Mouse (Mus musculus): Measurements from ENCODE around the gene Vstm2b.

The Vstm2b gene

DNA sequence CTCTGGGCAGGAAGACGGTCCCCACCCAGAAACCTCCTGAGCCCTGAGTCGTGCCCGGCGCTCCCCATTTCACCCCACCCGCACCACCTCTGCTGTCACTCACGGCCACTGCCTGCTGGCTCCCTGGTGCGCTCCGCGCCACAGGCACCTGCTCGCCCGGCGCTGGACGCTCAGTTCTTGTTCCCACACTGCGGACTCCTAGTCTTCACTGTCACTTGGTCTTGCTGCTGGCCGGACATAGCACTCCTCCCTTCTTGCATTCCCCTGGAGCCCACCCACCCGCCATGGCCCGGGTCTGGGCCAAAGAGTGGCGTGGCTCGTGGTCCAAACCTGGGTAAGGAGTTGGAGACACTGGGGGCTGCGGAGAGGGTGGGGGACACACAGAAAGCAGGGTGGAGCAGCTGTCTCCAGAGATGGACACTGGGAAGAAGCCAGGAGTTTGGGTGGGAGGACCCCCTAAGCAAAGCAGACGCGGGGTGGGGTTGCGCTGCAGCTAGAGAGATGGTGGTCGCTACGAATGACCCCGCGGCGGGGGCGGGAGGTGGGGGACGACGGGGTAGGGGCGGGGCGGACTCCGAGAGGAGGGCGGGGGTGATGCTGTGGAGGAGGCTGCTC, at the start of gene Vstm2b:
Gene Vstm2b, plus strand, starts transcription at position 233 of the 615 bp plus-strand sequence.
- no peak for DNase-seq (ENCODE audit: low read depth)

- no peak for DNase-seq (ENCODE audit: low read depth)
Measured at GRCm38 (mm10) chr7:40856088-40856625, 42.0 kb upstream of the Vstm2b start.

- DNase-seq (ENCODE audit: low read depth): no peak
Measured at GRCm38 (mm10) chr7:40873380-40873990, 24.6 kb upstream of the Vstm2b start.

DNA sequence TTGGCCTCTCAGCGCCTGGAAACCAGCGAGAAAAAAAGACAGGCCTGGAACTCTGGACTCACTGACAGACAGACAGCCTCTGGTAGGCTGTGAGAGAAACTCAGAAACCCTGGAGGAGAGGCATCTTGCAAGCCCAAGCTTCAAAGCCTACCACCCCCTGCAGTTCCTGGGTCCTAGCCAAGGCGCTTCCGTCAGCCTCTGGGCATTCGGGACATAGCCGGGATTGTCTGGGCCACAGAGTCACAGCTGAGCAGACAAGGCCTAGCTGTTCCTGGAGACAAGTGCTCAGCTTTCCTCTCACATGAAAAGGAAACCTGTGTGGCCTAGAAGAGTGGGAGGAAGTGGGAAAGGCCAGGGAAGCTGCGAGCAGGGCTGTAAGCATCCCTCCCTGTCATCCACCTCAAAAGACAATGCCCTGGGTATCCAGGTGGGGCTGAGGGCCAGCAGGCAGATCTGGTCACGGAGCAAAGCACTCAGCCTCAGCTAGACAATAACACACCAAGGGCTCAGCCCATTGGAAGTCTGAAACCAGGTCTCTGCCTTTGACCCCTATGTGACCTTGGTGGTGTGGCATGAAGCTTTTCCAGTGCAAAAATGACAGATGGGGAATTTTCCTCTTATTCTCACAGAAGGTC, 13.2 kb upstream of the Vstm2b start:
- no peak for DNase-seq (ENCODE audit: low read depth)

GRCm38 (mm10) chr7:40888358-40888757, 9.8 kb upstream of the Vstm2b start:
- DNase-seq (ENCODE audit: low read depth): no peak

DNA sequence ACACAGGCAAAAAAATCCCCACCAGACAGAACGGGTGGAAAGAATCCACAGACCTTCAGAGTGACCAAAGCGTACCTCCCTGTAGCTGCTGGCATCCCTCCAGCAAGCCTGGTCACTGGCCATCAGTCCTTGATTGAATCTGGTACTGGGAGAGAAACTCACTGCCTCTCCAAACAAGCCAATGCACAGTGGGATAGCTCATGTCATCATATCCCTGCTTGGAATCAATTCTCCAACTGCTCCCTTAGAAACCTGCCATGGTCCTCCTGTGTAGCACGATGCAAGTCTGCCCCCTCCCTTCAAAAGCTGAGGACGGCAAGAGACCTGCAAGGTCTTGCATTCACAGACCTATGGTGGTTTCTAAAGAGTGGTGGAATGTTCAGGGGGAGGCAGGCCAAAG, 1.2 kb upstream of the Vstm2b start:
- no peak for DNase-seq (ENCODE audit: low read depth)

GRCm38 (mm10) chr7:40898711-40899375, 715 bp downstream of the Vstm2b start:
- no peak for DNase-seq (ENCODE audit: low read depth)

GRCm38 (mm10) chr7:40899376-40900265, 1.5 kb downstream of the Vstm2b start:
- no peak for DNase-seq (ENCODE audit: low read depth)

GRCm38 (mm10) chr7:40901201-40901600, 3.1 kb downstream of the Vstm2b start:
- DNase-seq (ENCODE audit: low read depth): peak; percentile 14

GRCm38 (mm10) chr7:40902506-40902905, 4.4 kb downstream of the Vstm2b start:
- no peak for DNase-seq (ENCODE audit: low read depth)

GRCm38 (mm10) chr7:40906484-40906883, 8.4 kb downstream of the Vstm2b start:
- DNase-seq (ENCODE audit: low read depth): no peak

DNA sequence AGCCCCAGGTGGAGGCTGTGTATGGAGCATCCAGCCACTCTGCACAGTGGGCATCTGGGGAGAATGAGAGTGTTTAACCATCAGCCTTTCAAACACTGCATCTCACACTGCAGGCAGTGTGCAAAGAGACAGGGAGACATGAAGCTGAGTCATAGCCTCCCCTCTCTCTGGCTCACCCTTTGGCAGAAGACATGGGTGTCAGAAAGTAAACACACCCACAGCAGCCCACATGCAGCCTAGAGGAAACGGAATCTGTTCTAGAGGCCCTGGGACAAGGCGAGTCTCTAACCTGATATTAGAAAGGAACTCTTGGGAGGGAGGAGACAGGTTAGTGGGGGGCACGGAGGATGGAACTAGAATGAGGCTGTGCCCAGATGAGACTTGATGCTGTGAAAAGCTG, 18.6 kb downstream of the Vstm2b start:
- DNase-seq (ENCODE audit: low read depth): no peak

- DNase-seq (ENCODE audit: low read depth): no peak
Measured at GRCm38 (mm10) chr7:40920118-40920517, 22.0 kb downstream of the Vstm2b start.

DNA sequence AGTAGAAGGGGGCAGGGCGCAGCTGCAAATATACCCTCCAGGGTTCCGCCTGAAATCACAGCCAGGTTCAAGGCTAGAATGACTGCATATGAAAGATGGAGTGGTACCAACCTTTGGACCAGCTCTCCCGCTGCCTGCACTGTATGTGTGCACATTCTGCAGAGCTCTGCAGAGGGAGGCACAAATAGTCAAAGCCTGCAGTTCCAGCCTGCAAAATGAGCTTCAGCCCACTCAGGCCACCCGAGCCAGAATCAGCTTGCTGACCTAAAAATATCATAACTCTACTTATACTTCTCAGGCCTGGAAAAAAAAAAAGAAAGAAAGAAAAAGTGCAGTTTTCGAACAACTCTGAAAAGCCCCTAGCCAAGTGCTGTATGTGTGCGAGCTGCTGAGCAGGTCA, 23.2 kb downstream of the Vstm2b start:
- DNase-seq (ENCODE audit: low read depth): no peak

DNA sequence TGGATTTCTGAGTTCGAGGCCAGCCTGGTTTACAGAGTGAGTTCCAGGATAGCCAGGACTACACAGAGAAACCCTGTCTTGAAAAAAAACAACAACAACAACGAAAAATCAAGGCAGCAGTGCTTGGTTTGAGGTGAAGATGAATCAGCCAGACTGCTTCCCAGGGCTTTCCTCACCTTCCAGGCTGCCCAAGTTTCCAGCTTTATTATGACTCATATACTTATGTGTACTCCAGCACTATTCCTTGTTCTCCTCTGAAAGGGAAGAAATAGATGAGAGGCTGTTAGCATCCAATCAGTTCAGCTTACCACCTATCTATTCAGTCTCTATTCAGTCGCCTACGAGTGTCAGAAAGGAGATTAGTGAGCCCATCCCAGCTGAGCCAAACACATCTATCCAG, 24.7 kb downstream of the Vstm2b start:
- DNase-seq (ENCODE audit: low read depth): no peak

- no peak for DNase-seq (ENCODE audit: low read depth)
Measured at GRCm38 (mm10) chr7:40928391-40928790, 30.3 kb downstream of the Vstm2b start.

DNA sequence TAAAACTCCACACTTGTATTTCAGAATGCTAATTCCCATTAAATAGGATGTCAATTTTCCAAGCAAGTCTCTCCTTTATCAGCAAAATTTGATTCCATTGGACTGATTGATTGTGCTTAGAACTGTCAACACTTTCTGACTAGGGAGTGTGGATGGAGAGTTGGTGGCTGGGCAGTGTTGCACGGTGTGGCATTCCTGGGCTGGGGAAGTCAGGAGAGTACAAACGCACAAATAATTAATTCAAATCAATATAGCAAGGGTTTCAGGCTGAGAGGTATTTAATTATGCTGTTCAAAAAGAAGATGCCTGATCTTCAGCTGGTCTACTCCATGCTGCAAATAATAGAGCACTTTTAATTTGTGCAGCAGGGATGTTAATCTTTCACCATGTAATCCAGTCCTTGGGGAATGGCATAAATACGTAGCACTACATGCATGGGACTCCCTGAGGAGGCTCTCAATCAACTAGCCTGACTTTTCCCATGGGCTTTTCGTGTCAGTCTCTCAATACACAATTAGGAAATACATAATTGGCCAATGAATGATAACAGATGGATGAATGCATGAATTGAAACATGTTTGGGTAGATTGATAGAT, 38.6 kb downstream of the Vstm2b start:
- DNase-seq (ENCODE audit: low read depth): no peak

DNA sequence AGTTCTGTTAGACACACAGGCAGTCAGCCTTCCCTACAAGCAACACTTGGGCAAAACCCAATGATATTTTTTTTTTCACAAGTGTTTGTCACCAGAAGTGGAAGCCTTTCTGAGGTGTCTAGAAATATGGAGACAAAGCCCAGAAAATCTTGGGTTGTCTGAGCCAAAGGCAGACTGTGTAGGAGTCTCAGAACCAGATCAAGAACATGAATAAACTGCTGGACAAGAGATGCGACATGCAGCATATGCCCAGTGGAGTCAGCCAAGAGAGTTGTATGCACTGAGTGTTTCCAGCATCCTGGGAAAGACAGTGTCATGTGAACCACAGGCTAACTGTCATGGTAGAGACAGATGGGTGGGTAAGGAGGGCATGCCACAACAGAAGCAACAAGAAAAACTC, 41.2 kb downstream of the Vstm2b start:
- DNase-seq (ENCODE audit: low read depth): no peak

DNA sequence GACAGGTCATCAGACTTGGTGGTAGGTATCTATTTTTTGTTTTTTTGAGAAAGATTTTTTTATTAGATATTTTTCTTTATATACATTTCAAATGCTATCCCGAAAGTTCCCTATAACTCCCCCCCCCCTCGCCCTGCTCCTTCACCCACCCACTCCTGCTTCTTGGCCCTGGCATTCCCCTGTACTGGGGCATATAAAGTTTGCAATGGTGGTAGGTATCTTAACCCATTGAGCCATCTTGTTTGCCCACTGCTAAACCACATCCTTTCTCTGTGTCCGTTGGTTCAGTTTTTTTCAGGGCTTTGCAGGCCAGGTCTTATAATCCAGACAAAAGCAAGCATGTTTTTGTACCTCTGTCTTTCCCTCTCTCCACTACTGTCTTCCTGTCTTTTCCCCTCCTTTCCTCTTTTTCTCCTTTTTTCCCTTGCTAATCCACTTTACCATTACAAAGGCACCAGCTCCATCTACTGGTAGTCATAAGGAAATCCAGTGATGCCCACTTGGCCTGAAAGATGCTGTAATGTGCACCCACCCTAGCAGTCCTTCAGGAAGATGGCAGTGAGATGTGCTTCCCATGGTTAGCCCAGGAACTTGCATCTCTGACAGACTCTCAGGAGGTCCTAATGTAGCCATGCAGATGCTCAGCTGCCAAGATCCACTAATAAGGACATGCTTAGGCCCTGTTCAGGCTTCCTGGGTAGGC, 44.3 kb downstream of the Vstm2b start:
- DNase-seq (ENCODE audit: low read depth): no peak

Measured in c-Kit-positive CD71-negative TER-119-negative erythroid progenitor cells, embryonic 14.5 days (primary cell).